Mouse (Mus musculus) heart, adult 2 months (tissue): ENCODE results near the gene Calb2.

Source experiments
- CTCF ChIP-seq: fragments of 200-600 bp; IDR thresholded peaks from 2 replicates; pipeline ENCODE4 v1.8.1; 2022; ENCODE audit warnings: antibody characterized with exemption, mild to moderate bottlenecking, moderate library complexity
- EP300 ChIP-seq: fragments of 200-500 bp; IDR thresholded peaks from 2 replicates; pipeline ENCODE4 v1.6.1; 2011; ENCODE audit warnings: low read depth, low read length, control low read depth; ENCODE audit not compliant: insufficient read depth
- POLR2A ChIP-seq: fragments of 200-500 bp; IDR thresholded peaks from 2 replicates; pipeline ENCODE4 v1.6.1; 2011; ENCODE audit warnings: mild to moderate bottlenecking, low read depth, low read length, control low read depth; ENCODE audit not compliant: insufficient read depth

GRCm38 (mm10) chr8:110183748-110184147 is 15.7 kb upstream of the Calb2 start:
- TF ChIP-seq POLR2A: no peak
- no peak for TF ChIP-seq CTCF
- no peak for TF ChIP-seq EP300
